Mouse (Mus musculus) CD4-positive helper T cell, adult 2 months (primary cell): Measurements from ENCODE around the gene Gm6525.

Source experiments
- DNase-seq: peaks from one replicate; pipeline ENCODE4 v3.0.0-alpha.2; 2012; ENCODE audit warnings: low read depth, missing footprints, low spot score

The Gm6525 gene

GRCm38 (mm10) chr3:84169393-84170005 is 4.4 kb upstream of the Gm6525 start:
- DNase-seq, result peak; percentile 26

- DNase-seq, result no peak
Measured at GRCm38 (mm10) chr3:84172406-84172805, 1.5 kb upstream of the Gm6525 start.

- peak; percentile 59 for DNase-seq
Measured at GRCm38 (mm10) chr3:84175337-84176315, 1.7 kb downstream of the Gm6525 start.

GRCm38 (mm10) chr3:84177834-84178233 is 3.9 kb downstream of the Gm6525 start:
- DNase-seq, result no peak

- no peak for DNase-seq
Measured at GRCm38 (mm10) chr3:84180304-84180703, 6.4 kb downstream of the Gm6525 start.

- no peak for DNase-seq
Measured at GRCm38 (mm10) chr3:84181102-84181501, 7.2 kb downstream of the Gm6525 start.

- DNase-seq, result no peak
Measured at GRCm38 (mm10) chr3:84181717-84182116, 7.8 kb downstream of the Gm6525 start.

- DNase-seq, result no peak
Measured at GRCm38 (mm10) chr3:84189629-84190173, 15.8 kb downstream of the Gm6525 start.

GRCm38 (mm10) chr3:84190513-84191061 is 16.7 kb downstream of the Gm6525 start:
- DNase-seq, result no peak

- DNase-seq, result no peak
Measured at GRCm38 (mm10) chr3:84191141-84191881, 17.4 kb downstream of the Gm6525 start.

GRCm38 (mm10) chr3:84193881-84194280 is 20.0 kb downstream of the Gm6525 start:
- no peak for DNase-seq

- DNase-seq, result no peak
Measured at GRCm38 (mm10) chr3:84198229-84198628, 24.3 kb downstream of the Gm6525 start.

GRCm38 (mm10) chr3:84199516-84199915 is 25.6 kb downstream of the Gm6525 start:
- no peak for DNase-seq

GRCm38 (mm10) chr3:84200559-84201420 is 26.9 kb downstream of the Gm6525 start:
- no peak for DNase-seq

- no peak for DNase-seq
Measured at GRCm38 (mm10) chr3:84204640-84205039, 30.7 kb downstream of the Gm6525 start.

GRCm38 (mm10) chr3:84205650-84206049 is 31.7 kb downstream of the Gm6525 start:
- no peak for DNase-seq

GRCm38 (mm10) chr3:84206106-84206505 is 32.2 kb downstream of the Gm6525 start:
- no peak for DNase-seq

- DNase-seq, result no peak
Measured at GRCm38 (mm10) chr3:84207366-84207765, 33.5 kb downstream of the Gm6525 start.

GRCm38 (mm10) chr3:84208475-84208874 is 34.6 kb downstream of the Gm6525 start:
- no peak for DNase-seq

GRCm38 (mm10) chr3:84208917-84209513 is 35.1 kb downstream of the Gm6525 start:
- no peak for DNase-seq
